Mouse (Mus musculus): ENCODE data around the gene Olfr974. TPM values are rescaled to one million over a fixed set of nuclear protein-coding genes. Genes with fewer than 3 reads are reported as not detected.
"Not testable (repeated sequence)": the region's sequence is repeated elsewhere in the genome, so short reads cannot be mapped to it uniquely, and the experiment has no call there.

Gene Olfr974
- not detected in 2 replicates for polyA plus RNA-seq (2015; fragmentation: Nextera tagmentation; extraction: Ambion mirVana)

DNA sequence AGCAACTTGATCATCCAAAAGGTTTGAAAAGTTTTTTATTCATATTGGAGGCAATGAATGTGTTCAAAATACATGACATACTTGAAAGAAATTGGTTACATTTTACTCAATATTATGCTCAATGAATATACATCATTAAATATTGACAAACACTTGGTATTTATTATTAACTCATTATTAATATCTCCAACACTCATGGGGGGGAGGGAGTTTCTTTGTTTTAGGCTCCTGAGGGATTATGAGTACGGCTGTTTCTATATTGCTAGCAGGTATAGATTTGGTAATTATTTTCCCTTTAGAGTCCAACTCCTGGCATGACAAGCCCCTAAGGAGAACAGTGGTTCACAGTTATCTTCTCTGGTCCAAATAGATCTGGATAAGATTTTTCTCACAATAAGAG is at the start of gene Olfr974:
TSS of gene Olfr974 (plus strand) at position 301 of the 400 bp plus-strand sequence.
- WGBS, result 92% methylated on average over 1 of the region's 1 CpGs
- ATAC-seq (replicated peaks; ENCODE audit: low FRiP score, low read depth), result no peak

GRCm38 (mm10) chr9:39905106-39905505 is 32.2 kb upstream of the Olfr974 start:
- Histone ChIP-seq H3K27me3 (ENCODE audit: insufficient read depth, low read length) (no peaks in the 10 kb centered on the region), H3K4me2 (ENCODE audit: low read length) (no peak overlapping the region), H3K27ac (no peak overlapping the region), H3K4me1 (replicated peaks; ENCODE audit: insufficient read depth, low read length) (no peaks in the 10 kb centered on the region), H3K4me3 (replicated peaks; ENCODE audit: low read depth, low read length) (no peak overlapping the region), H3K9me3 (replicated peaks; ENCODE audit: low read length) (no peaks in the 10 kb centered on the region), H3K9ac (ENCODE audit: low read depth, low read length) (no peak overlapping the region), H3K36me3 (ENCODE audit: insufficient read depth, low read length) (no peaks in the 10 kb centered on the region)
- ATAC-seq (replicated peaks; ENCODE audit: low FRiP score, low read depth), result no peak
- no peak for DNase-seq (ENCODE audit: low spot score)
- WGBS, result 80% methylated on average over 6 of the region's 6 CpGs
- TF ChIP-seq CTCF (IDR thresholded peaks at IDR 0.05; ENCODE audit: low read depth), result no peak

More for the DNA sequence above, at the start of gene Olfr974:
- no peak within 1 kb of the TSS for H3K4me3 ChIP-seq (replicated peaks; ENCODE audit: low read depth, low read length)
- H3K4me2 ChIP-seq (ENCODE audit: low read length), result no peak within 1 kb of the TSS
- no peaks in the 10 kb centered on the region for H3K4me1 ChIP-seq (replicated peaks; ENCODE audit: insufficient read depth, low read length)
- H3K36me3 ChIP-seq (ENCODE audit: insufficient read depth, low read length), result no peaks in the 10 kb centered on the region
- DNase-seq (ENCODE audit: low spot score), result no peak
- no peak within 1 kb of the TSS for H3K27ac ChIP-seq
- no peaks in the 10 kb centered on the region for H3K27me3 ChIP-seq (ENCODE audit: insufficient read depth, low read length)
- no peak within 1 kb of the TSS for H3K9ac ChIP-seq (ENCODE audit: low read depth, low read length)
- TF ChIP-seq CTCF (IDR thresholded peaks at IDR 0.05; ENCODE audit: low read depth), result no peak
- H3K9me3 ChIP-seq (replicated peaks; ENCODE audit: low read length), result no peaks in the 10 kb centered on the region

DNA sequence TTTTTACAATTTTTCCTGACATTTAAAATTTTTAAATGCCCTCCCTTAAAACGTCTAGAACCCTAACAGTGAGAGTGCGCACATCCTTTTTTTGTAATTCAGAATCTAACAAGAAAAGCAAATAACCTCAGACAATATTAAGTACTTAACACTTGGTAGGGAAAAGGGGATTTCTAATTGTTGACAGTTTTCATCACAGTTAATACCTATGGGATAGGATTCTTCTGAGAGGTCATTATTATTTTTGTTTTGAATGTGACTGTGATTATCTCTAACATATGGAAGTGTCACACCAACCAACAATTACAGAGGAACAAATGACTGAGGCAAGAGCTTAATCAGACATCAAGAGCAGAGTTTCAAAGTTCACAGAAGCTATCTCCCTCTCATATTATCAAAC is 30.3 kb upstream of the Olfr974 start, which contains the start of gene Olfr229:
TSS of gene Olfr229 (plus strand) at position 301 of the 400 bp plus-strand sequence.
- H3K4me2 ChIP-seq (ENCODE audit: low read length), result no peak within 1 kb of the TSS
- no peaks in the 10 kb centered on the region for H3K27me3 ChIP-seq (ENCODE audit: insufficient read depth, low read length)
- H3K4me3 ChIP-seq (replicated peaks; ENCODE audit: low read depth, low read length), result no peak within 1 kb of the TSS
- no peak within 1 kb of the TSS for H3K9ac ChIP-seq (ENCODE audit: low read depth, low read length)
- H3K27ac ChIP-seq, result no peak within 1 kb of the TSS
- WGBS, result 70% methylated on average over 2 of the region's 2 CpGs
- ATAC-seq (replicated peaks; ENCODE audit: low FRiP score, low read depth) (no peak), DNase-seq (ENCODE audit: low spot score) (no peak)
- TF ChIP-seq CTCF (IDR thresholded peaks at IDR 0.05; ENCODE audit: low read depth), result no peak
- H3K36me3 ChIP-seq (ENCODE audit: insufficient read depth, low read length), result no peaks in the 10 kb centered on the region
- no peaks in the 10 kb centered on the region for H3K9me3 ChIP-seq (replicated peaks; ENCODE audit: low read length)
- no peaks in the 10 kb centered on the region for H3K4me1 ChIP-seq (replicated peaks; ENCODE audit: insufficient read depth, low read length)

- no peak for TF ChIP-seq CTCF (IDR thresholded peaks at IDR 0.05; ENCODE audit: low read depth)
- ATAC-seq (replicated peaks; ENCODE audit: low FRiP score, low read depth), result no peak
- Histone ChIP-seq H3K9me3 (replicated peaks; ENCODE audit: low read length) (no peaks in the 10 kb centered on the region), H3K27me3 (ENCODE audit: insufficient read depth, low read length) (no peaks in the 10 kb centered on the region), H3K4me3 (replicated peaks; ENCODE audit: low read depth, low read length) (no peak overlapping the region), H3K9ac (ENCODE audit: low read depth, low read length) (no peak overlapping the region), H3K4me1 (replicated peaks; ENCODE audit: insufficient read depth, low read length) (no peaks in the 10 kb centered on the region), H3K27ac (no peak overlapping the region), H3K4me2 (ENCODE audit: low read length) (no peak overlapping the region), H3K36me3 (ENCODE audit: insufficient read depth, low read length) (no peaks in the 10 kb centered on the region)
- 83% methylated on average over 3 of the region's 3 CpGs for WGBS
- no peak for DNase-seq (ENCODE audit: low spot score)
These were observed 27.4 kb upstream of the Olfr974 start for GRCm38 (mm10) chr9:39909939-39910338.

- H3K27ac ChIP-seq; H3K9me3 ChIP-seq (replicated peaks; ENCODE audit: low read length); DNase-seq (ENCODE audit: low spot score); H3K27me3 ChIP-seq (ENCODE audit: insufficient read depth, low read length); H3K4me3 ChIP-seq (replicated peaks; ENCODE audit: low read depth, low read length); H3K4me1 ChIP-seq (replicated peaks; ENCODE audit: insufficient read depth, low read length); H3K36me3 ChIP-seq (ENCODE audit: insufficient read depth, low read length); H3K9ac ChIP-seq (ENCODE audit: low read depth, low read length); H3K4me2 ChIP-seq (ENCODE audit: low read length); ATAC-seq (replicated peaks; ENCODE audit: low FRiP score, low read depth): not testable (repeated sequence)
- WGBS, result no CpG with 5 or more reads among the region's 4 CpGs
These were observed 9.1 kb upstream of the Olfr974 start for GRCm38 (mm10) chr9:39927975-39928836.

GRCm38 (mm10) chr9:39928837-39929236 is 8.5 kb upstream of the Olfr974 start:
- not testable (repeated sequence) for H3K9me3 ChIP-seq (replicated peaks; ENCODE audit: low read length); H3K27me3 ChIP-seq (ENCODE audit: insufficient read depth, low read length); H3K9ac ChIP-seq (ENCODE audit: low read depth, low read length); H3K36me3 ChIP-seq (ENCODE audit: insufficient read depth, low read length); ATAC-seq (replicated peaks; ENCODE audit: low FRiP score, low read depth); H3K27ac ChIP-seq; DNase-seq (ENCODE audit: low spot score); H3K4me3 ChIP-seq (replicated peaks; ENCODE audit: low read depth, low read length); H3K4me1 ChIP-seq (replicated peaks; ENCODE audit: insufficient read depth, low read length); H3K4me2 ChIP-seq (ENCODE audit: low read length)
- WGBS, result 64% methylated on average over 1 of the region's 1 CpGs

All from kidney, postnatal 0 days (tissue).